Mouse (Mus musculus) stomach, embryonic 15.5 days (tissue): ENCODE measurements around the gene Stox2. TPM values are rescaled to one million over a fixed set of nuclear protein-coding genes. Genes with fewer than 3 reads are reported as not detected.

ENCODE experiments used
- ATAC-seq: fragments of 200-750 bp; cut with Nextera tagmentation; 2 replicates; pipeline ENCODE4 v1.8.0; 2017; ENCODE audit warnings: low read depth, moderate number of reproducible peaks, moderate TSS enrichment; ENCODE audit not compliant: insufficient read depth, low FRiP score
- H3K27ac ChIP-seq: fragments of 300-500 bp; sonication (generic); 2 replicates; pipeline ENCODE4 v1.5.1; 2015; ENCODE audit warnings: mild to moderate bottlenecking, inconsistent platforms
- H3K27me3 ChIP-seq: fragments of 300-500 bp; sonication (generic); replicated peaks from 2 replicates; pipeline ENCODE4 v1.6.1; 2015; ENCODE audit warnings: inconsistent platforms
- H3K36me3 ChIP-seq: fragments of 300-500 bp; sonication (generic); 2 replicates; pipeline ENCODE4 v1.6.1; 2015; ENCODE audit warnings: inconsistent platforms
- H3K4me1 ChIP-seq: fragments of 300-500 bp; sonication (generic); 2 replicates; pipeline ENCODE4 v1.6.1; 2015; ENCODE audit warnings: inconsistent platforms
- H3K4me2 ChIP-seq: fragments of 300-500 bp; sonication (generic); 2 replicates; pipeline ENCODE4 v1.6.1; 2015; ENCODE audit warnings: mild to moderate bottlenecking, inconsistent platforms
- H3K4me3 ChIP-seq: fragments of 300-500 bp; sonication (generic); replicated peaks from 2 replicates; pipeline ENCODE4 v1.5.1; 2015; ENCODE audit warnings: inconsistent platforms
- H3K9ac ChIP-seq: fragments of 300-500 bp; sonication (generic); 2 replicates; pipeline ENCODE4 v1.6.1; 2015; ENCODE audit warnings: inconsistent platforms
- H3K9me3 ChIP-seq: fragments of 300-500 bp; sonication (generic); 2 replicates; pipeline ENCODE4 v1.6.1; 2016; ENCODE audit warnings: inconsistent platforms
- WGBS: fragments of 180-500 bp; shearing (Covaris S2); methylation state at CpG from one replicate; pipeline ENCODE4 v1.1.7; 2015; 5-methylcytosine and 5-hydroxymethylcytosine counted together
- polyA plus RNA-seq: library from polyadenylated mRNA; unstranded; fragments of >200 nt; fragmentation: Nextera tagmentation; extraction: Ambion mirVana; gene quantifications from 2 replicates; pipeline ENCODE4 v1.2.1, GENCODE M21; 2015

The Stox2 gene
- polyA plus RNA-seq, 1 experiment from 2014 or later: 11.6 TPM

DNA sequence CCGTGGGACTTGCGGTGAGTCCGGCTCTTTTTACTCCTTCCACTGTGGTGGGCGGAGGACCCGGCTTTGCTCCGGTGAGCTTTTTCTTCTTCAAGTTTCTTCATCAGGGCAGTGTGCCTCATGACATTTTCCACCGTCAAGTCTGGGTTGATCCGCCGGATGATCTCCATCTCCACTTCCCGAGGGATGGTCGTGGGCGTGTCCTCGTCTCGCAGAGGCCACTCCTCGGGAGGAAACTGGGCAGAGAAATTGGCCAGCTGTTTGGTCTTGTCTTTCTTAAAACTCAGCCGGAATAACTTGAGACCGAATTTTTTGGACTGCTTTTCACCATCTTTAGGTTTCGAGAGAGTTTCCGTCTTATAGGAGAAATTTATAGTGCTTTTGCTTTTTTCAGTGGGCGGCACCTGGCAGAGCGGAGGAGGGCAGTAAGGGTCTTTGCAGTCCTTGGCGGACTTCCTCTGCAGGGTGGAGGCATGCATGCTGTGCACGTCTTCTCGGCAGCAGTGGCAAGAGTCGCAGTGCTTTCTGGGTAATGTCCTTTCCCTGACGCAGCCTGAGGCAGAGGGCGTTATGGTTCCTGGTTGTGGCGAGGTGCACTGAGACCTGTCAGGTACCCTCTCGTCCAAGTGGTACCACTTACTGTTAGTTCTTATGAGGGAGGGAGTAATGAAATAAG is 252.7 kb downstream of the Stox2 start:
- Histone ChIP-seq H3K9ac (no peak overlapping the region), H3K36me3 (peaks cover 23% of the 10 kb centered on the region), H3K4me3 (no peak overlapping the region), H3K4me2 (no peak overlapping the region), H3K9me3 (no peaks in the 10 kb centered on the region), H3K27ac (no peak overlapping the region), H3K27me3 (no peaks in the 10 kb centered on the region), H3K4me1 (no peaks in the 10 kb centered on the region)
- 94% methylated on average over 29 of the region's 29 CpGs for WGBS
- no peak for ATAC-seq

DNA sequence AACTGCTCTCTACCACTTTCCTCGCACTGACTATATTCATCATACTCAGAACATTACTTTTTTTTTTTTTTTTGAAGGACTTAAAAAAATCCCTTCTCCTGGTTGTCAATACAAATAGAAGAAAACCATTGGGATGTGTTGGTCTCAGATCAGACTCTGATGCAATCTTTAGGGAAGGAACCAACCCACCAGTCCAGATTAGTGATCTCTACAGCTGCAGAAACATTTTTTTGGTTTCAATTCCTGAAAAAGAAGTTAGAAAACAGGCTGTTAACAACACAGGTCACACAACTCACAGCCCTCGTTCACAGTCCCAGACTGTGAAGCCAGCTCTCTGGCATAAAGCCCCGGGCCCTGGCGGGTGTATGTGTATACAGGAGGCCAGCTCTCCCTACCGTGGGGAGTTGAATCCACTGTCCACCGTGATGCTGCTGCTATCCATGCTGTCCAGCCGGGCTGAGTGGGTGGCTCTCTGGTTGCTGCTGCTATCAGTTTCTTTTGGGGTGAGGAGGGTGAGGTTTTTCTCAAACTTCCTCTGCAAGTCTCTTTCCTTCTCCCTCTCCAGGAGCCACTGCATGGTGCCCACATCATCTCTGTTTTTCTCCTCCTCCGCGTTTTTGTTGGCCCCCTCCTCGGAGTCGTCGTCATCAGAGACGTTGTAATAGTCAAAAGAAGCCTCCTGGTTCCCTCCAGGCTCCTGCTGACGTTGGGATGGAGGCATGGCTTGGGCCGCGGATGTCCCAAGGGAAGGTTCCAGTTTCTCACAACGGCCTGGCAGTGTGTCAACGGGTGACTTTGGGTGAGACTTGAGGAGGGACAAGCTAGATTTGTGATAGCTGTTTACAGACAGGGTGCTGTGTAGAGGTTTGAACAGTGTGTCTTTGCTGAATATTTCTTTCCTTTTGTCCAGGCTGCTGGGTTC is 254.5 kb downstream of the Stox2 start:
- Histone ChIP-seq H3K27me3 (no peaks in the 10 kb centered on the region), H3K4me2 (no peak overlapping the region), H3K9ac (no peak overlapping the region), H3K9me3 (no peaks in the 10 kb centered on the region), H3K27ac (no peak overlapping the region), H3K4me3 (no peak overlapping the region), H3K4me1 (no peaks in the 10 kb centered on the region), H3K36me3 (peaks cover 23% of the 10 kb centered on the region)
- 92% methylated on average over 18 of the region's 18 CpGs for WGBS
- no peak for ATAC-seq

DNA sequence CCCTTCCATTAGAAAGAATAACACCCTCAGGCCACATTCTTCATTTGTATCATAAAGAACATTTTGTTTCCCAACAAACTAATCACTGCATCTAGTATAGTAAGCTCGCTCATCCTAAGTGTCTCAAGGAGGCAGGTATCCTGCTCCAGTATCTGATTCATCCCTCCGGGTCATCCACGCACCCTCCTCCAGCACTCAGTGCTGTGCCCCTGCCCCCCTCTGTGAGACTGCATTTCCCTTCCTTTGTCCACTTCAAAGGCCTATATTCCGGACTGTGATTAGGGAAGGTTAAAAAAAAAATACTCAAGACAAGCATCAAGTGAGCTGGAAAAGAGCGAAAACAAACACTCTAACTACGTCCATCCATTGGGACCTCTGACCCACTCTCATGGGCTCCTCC is 260.8 kb downstream of the Stox2 start:
- Histone ChIP-seq H3K4me3 (no peak overlapping the region), H3K4me1 (no peaks in the 10 kb centered on the region), H3K36me3 (0 out of 2 replicates have a peak, but pooled peaks cover 4% of the 10 kb centered on the region), H3K9ac (no peak overlapping the region), H3K27me3 (no peaks in the 10 kb centered on the region), H3K9me3 (no peaks in the 10 kb centered on the region), H3K27ac (no peak overlapping the region), H3K4me2 (no peak overlapping the region)
- ATAC-seq: no peak
- WGBS: 78% methylated on average over 6 of the region's 6 CpGs

DNA sequence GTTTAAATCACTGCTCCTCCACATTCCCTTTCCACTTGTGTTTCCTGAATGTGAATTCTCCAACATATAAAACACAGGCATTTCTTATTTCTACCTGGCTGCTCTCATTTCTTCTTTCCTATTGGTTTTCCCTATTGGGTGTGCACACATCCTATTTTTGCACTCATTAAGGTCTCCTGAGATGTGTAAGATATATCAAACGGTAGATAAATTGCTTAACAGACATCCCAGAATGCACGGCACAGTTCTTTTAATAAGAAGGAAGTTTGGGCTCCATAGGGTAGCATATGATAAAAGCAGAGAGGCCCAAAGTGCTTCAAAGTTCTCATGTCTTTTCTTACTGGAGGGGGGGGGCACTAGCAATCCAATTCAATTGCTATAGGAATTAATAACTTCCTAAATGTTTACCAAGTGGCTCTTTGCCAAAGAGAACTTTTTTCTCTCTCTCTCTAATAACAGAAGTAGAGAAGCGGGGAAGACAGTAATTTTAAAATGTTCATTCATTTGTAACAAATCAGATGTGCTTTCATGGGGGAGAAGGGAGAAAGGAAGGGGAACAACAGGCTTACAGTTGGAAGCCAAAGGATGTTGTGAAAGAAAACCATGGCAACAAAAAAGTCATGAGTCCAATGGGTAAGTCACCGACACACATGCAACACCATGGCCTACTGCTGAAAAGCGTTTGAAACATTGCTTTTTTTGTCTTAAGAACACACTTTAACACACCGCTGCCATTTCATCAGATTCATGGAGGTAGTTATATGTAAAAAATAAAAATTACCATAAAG is 263.2 kb downstream of the Stox2 start:
- ATAC-seq: no peak
- 83% methylated on average over 6 of the region's 6 CpGs for WGBS

DNA sequence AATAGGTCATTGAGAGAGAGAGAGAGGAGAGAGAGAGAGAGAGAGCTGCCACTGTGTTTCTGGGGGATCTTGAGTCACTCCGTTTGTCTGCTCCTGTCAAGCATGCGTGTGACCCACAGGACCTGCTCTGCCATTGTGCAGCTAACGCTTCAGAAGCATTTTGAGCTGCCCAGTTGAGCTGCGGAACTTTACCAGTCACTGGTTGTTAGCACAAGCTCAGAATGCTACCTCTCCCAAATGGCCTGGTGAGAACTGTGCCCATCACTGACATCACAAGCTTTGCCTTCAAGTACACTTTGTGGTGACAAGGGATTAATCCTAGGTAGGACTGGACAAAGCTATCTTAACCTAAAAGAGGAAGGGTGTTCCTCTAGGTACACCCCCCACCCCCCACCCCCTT is 263.9 kb downstream of the Stox2 start:
- H3K4me3 ChIP-seq: no peak overlapping the region
- 0 out of 2 replicates have a peak, but pooled peaks cover 4% of the 10 kb centered on the region for H3K36me3 ChIP-seq
- H3K4me1 ChIP-seq: no peaks in the 10 kb centered on the region
- 80% methylated on average over 4 of the region's 4 CpGs for WGBS
- no peak overlapping the region for H3K4me2 ChIP-seq
- no peaks in the 10 kb centered on the region for H3K9me3 ChIP-seq
- no peak overlapping the region for H3K9ac ChIP-seq
- ATAC-seq: no peak
- no peaks in the 10 kb centered on the region for H3K27me3 ChIP-seq
- no peak overlapping the region for H3K27ac ChIP-seq

More for the DNA sequence above, 263.2 kb downstream of the Stox2 start:
- H3K4me1 ChIP-seq: no peaks in the 10 kb centered on the region
- H3K9me3 ChIP-seq: no peaks in the 10 kb centered on the region
- 0 out of 2 replicates have a peak, but pooled peaks cover 4% of the 10 kb centered on the region for H3K36me3 ChIP-seq
- no peaks in the 10 kb centered on the region for H3K27me3 ChIP-seq
- no peak overlapping the region for H3K9ac ChIP-seq
- no peak overlapping the region for H3K4me2 ChIP-seq
- H3K27ac ChIP-seq: no peak overlapping the region
- H3K4me3 ChIP-seq: no peak overlapping the region

DNA sequence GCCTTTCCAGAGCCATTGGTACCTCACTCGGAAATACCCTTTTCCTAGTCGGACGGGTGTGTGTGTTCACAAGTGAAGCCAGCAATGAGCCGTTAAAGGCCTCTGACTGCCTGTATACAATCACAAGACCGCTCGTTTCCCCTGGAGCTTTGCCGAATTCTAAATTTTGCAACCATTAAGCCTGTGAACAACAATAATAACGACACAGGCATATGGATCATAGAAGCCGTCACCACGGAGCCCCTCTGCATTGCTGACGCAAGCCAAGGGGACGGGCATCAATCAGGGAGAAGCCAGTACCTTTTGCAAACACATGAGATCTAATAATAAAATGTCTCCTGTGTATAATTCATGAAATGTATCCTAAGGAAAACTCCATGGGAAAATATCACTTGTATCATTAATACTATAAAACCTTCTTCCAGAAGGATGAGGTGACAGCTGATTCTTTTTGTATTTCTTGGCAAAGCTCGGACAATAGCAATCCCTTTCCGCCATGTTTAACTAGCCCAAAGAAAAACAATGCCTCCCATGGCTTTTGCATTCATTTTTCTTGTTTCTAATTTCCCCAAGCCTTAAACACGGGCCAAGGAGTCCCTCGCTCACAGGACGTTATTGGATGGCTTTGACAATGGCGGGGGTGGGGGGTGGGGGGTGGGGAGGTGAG is 265.0 kb downstream of the Stox2 start:
- no peak overlapping the region for H3K4me3 ChIP-seq
- H3K4me1 ChIP-seq: no peaks in the 10 kb centered on the region
- WGBS: 78% methylated on average over 18 of the region's 18 CpGs
- H3K36me3 ChIP-seq: 0 out of 2 replicates have a peak, but pooled peaks cover 2% of the 10 kb centered on the region
- no peak overlapping the region for H3K4me2 ChIP-seq
- H3K9ac ChIP-seq: no peak overlapping the region
- no peaks in the 10 kb centered on the region for H3K9me3 ChIP-seq
- no peak overlapping the region for H3K27ac ChIP-seq
- ATAC-seq: no peak
- H3K27me3 ChIP-seq: no peaks in the 10 kb centered on the region

DNA sequence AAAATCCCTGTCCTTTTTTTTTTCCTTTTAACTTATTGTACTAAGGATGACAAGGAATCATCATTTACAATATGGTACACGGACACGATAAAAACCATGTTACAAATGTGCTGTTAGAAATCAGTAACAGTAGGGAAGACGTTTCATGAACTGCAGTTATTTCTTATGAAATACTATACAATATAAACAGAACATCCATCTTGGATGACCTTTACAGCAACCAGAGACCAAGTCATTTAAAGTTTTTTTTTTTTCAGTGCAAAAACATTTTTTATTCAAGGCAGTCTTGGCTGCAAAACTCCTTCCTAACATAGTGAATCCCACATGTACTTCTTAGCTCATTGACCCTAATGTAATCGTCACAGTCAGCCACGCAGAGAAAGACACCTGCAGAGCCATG is 266.0 kb downstream of the Stox2 start:
- H3K4me1 ChIP-seq: no peaks in the 10 kb centered on the region
- no peak overlapping the region for H3K4me2 ChIP-seq
- no peaks in the 10 kb centered on the region for H3K27me3 ChIP-seq
- whole genome bisulfite sequencing: 59% methylated on average over 5 of the region's 5 CpGs
- H3K9me3 ChIP-seq: no peaks in the 10 kb centered on the region
- H3K27ac ChIP-seq: no peak overlapping the region
- H3K9ac ChIP-seq: no peak overlapping the region
- H3K4me3 ChIP-seq: no peak overlapping the region
- ATAC-seq: no peak
- no peaks in the 10 kb centered on the region for H3K36me3 ChIP-seq

DNA sequence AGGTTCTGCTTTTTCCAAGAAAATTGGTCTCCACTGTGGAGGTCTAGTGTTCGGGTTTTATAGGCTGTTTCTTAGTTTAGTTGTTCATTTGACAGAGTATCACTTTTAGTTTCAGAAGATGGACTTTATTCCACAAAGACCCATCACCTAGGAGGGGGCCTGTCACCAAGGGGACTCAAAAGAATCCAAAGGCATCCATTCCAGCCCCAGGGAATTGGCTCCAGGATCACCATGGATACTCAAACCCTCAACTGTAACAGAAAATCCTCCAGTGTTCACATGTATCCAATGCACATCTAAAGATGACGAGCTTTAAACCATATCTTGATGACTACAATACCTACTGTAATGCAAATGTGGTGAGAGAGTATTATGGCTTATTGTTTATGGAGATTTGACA is 267.4 kb downstream of the Stox2 start:
- H3K27ac ChIP-seq: no peak overlapping the region
- H3K4me2 ChIP-seq: no peak overlapping the region
- H3K4me3 ChIP-seq: no peak overlapping the region
- H3K4me1 ChIP-seq: no peaks in the 10 kb centered on the region
- no peak overlapping the region for H3K9ac ChIP-seq
- WGBS: 80% methylated on average over 2 of the region's 2 CpGs
- ATAC-seq: no peak
- H3K36me3 ChIP-seq: no peaks in the 10 kb centered on the region
- no peaks in the 10 kb centered on the region for H3K9me3 ChIP-seq
- no peaks in the 10 kb centered on the region for H3K27me3 ChIP-seq

DNA sequence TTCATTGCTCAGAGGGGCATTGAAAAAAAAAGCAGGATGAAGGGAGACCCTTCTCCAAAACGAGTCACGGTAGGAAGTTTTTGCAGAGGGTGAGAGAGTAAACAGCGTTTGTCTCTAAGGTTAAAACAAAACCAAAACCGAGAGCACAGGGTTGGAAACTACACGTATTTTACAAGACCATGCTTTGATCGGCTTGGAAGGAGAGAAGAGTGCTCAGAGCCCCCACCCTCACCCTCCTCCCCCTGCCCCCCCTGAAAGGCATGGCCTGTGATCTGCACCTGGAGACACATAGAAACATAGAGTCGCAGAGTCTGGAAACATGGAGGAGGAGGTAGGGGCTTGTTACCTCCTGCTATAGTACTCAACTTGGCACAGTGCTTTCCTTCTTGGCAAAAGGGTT is 272.3 kb downstream of the Stox2 start:
- Histone ChIP-seq H3K4me1 (no peaks in the 10 kb centered on the region), H3K27ac (no peak overlapping the region), H3K9me3 (no peaks in the 10 kb centered on the region), H3K4me3 (no peak overlapping the region), H3K36me3 (no peaks in the 10 kb centered on the region), H3K4me2 (no peak overlapping the region), H3K27me3 (no peaks in the 10 kb centered on the region), H3K9ac (no peak overlapping the region)
- no peak for ATAC-seq
- 57% methylated on average over 7 of the region's 7 CpGs for WGBS

DNA sequence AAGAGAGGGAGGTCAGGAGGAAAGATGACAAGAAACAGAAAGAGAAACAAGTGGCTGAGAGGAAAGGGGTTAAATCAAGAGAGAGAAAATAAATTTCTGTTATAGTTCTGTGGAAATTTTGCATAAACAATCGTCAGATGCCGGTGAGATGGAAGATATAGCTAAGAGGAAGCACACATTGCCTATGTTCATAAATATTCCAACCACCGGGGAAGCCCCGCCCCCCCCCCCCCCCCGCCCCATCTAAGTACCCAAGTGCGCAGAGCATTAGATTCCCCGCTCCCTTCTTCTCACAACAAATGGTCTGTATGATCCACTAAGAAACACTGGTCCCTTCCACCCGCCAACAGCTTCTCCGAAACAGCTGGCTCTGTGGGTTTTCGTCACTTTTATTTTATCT is 273.3 kb downstream of the Stox2 start:
- Histone ChIP-seq H3K4me3 (no peak overlapping the region), H3K36me3 (no peaks in the 10 kb centered on the region), H3K27me3 (no peaks in the 10 kb centered on the region), H3K9ac (no peak overlapping the region), H3K4me1 (no peaks in the 10 kb centered on the region), H3K4me2 (no peak overlapping the region), H3K27ac (no peak overlapping the region), H3K9me3 (no peaks in the 10 kb centered on the region)
- 68% methylated on average over 10 of the region's 10 CpGs for WGBS
- ATAC-seq: no peak

DNA sequence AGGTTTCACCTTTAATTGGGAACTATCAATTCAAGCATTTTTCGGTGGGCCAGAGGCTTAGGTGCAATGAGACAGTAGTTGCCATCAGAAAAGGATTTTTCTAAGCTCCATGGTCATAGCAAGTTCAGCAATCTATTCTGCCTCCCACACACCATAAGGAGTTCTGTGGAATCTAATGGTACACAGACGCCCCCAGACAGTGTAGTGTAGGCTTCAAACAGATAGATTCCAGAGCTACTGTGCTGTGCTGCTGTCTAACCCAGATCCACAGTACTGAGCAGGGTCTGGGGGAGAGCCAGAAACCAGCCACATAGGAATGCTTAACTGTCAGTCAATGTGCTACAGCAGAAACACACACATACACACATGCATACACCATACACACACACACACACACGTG is 285.5 kb downstream of the Stox2 start:
- Histone ChIP-seq H3K4me1 (no peaks in the 10 kb centered on the region), H3K36me3 (no peaks in the 10 kb centered on the region), H3K9ac (no peak overlapping the region), H3K4me2 (no peak overlapping the region), H3K27me3 (no peaks in the 10 kb centered on the region), H3K4me3 (no peak overlapping the region), H3K27ac (no peak overlapping the region), H3K9me3 (no peaks in the 10 kb centered on the region)
- WGBS: 72% methylated on average over 3 of the region's 3 CpGs
- no peak for ATAC-seq
